1 mouse cellular context compared by ENCODE assay signal in genomic region chr8:125725037-125725820, GRCm38 (mm10).
TF ChIP-seq lines count a peak whose summit lies in the region.

No protein-coding gene starts in this region.

TF ChIP-seq in CH12.LX, 34 proteins besides CTCF, POLR2A, EP300 and RAD21:
- TF ChIP-seq HCFC1 (IDR thresholded peaks at IDR 0.05; ENCODE audit: low read depth, low read length): peak; percentile 23; the same call in 1 of the 2 replicates
- TF ChIP-seq ELF1 (IDR thresholded peaks at IDR 0.05; ENCODE audit: low read depth, low read length): peak; percentile 65
- TF ChIP-seq BHLHE40 (IDR thresholded peaks at IDR 0.05; ENCODE audit: low read depth, low read length): no peak
- TF ChIP-seq TCF12 (IDR thresholded peaks at IDR 0.05; ENCODE audit: low read depth, low read length): peak; percentile 35; the same call in 1 of the 2 replicates
TF ChIP-seq in CH12.LX: peak in this region for 3.
